Mouse (Mus musculus): ENCODE measurements around the gene 2410137M14Rik. TPM values are rescaled to one million over a fixed set of nuclear protein-coding genes. Genes with fewer than 3 reads are reported as not detected.
A peak's percentile ranks its signal among the peaks of the same experiment; 100 is the strongest.
"Not testable (repeated sequence)": the region's sequence is repeated elsewhere in the genome, so short reads cannot be mapped to it uniquely, and the experiment has no call there.

2410137M14Rik gene
- total and polyA plus RNA-seq, 2 experiments from 2014 or later = 0.36 to 0.38 TPM

DNA sequence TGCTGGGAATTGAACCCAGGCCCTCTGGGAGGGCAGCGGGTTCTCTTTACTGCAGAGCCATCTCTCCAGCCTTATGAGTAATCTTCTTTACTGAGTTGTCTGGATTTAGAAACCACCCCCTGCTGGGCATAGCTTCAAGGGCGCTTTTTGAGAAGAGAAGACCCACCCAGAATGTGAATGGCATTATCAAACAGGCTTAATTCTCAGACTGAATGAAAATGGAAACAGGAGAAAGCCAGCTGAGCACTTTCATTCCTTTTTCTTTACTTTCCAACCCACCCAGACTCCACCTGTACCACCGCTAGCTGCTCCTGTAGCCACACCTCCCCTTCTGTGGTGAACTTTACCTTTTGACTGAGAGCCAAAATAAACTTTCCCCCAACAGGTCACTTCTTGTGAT, 14.4 kb upstream of the 2410137M14Rik start:
- H3K9me3 ChIP-seq (ENCODE audit: low read length) = no peaks in the 10 kb centered on the region
- WGBS = 53% methylated on average over 3 of the region's 3 CpGs
- ATAC-seq = no peak

DNA sequence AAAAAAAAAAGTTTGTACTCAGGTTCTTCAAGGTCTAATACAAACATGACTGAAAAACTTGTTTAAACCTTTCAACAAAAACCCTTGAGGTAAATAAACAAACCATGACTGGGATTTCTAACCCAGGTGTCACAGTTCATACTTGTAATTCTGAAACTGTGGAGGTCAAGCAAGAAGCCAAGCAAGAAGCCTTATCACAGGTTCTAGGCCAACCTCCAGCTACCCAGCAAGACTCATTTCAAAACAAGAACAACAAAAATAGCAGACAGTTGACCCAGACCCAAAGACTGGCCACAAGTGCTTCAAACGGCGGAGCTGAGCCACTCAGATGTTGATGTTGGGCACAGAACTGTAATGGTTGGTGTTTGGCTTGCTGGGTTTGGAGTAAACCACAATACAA, 13.5 kb upstream of the 2410137M14Rik start:
- no peak overlapping the region for H3K27ac ChIP-seq (ENCODE audit: low read depth, low read length)
- ATAC-seq (no peak), DNase-seq (no peak)
- H3K9ac ChIP-seq = no peak overlapping the region
- no peak overlapping the region for H3K4me3 ChIP-seq (ENCODE audit: low read depth, low read length)
- H3K27me3 ChIP-seq (ENCODE audit: insufficient read depth, low read length) = peaks cover under 1% of the 10 kb centered on the region; the same call in 1 of the 2 replicates
- WGBS = 92% methylated on average over 2 of the region's 2 CpGs
- H3K9me3 ChIP-seq (ENCODE audit: low read length) = no peaks in the 10 kb centered on the region
- TF ChIP-seq CTCF (IDR thresholded peaks at IDR 0.05; ENCODE audit: low read depth) = no peak
- no peaks in the 10 kb centered on the region for H3K4me1 ChIP-seq (ENCODE audit: insufficient read depth)
- no peaks in the 10 kb centered on the region for H3K36me3 ChIP-seq (ENCODE audit: insufficient read depth)
- H3K4me2 ChIP-seq (ENCODE audit: low read depth) = no peak overlapping the region

More for the DNA sequence above, 14.4 kb upstream of the 2410137M14Rik start:
- no peak overlapping the region for H3K27ac ChIP-seq (ENCODE audit: low read depth, low read length)
- no peak overlapping the region for H3K9ac ChIP-seq
- no peaks in the 10 kb centered on the region for H3K4me1 ChIP-seq (ENCODE audit: insufficient read depth)
- no peak overlapping the region for H3K4me2 ChIP-seq (ENCODE audit: low read depth)
- H3K36me3 ChIP-seq (ENCODE audit: insufficient read depth) = no peaks in the 10 kb centered on the region
- DNase-seq = no peak
- no peaks in the 10 kb centered on the region; the same call in 1 of the 2 replicates for H3K27me3 ChIP-seq (ENCODE audit: insufficient read depth, low read length)
- no peak for TF ChIP-seq CTCF (IDR thresholded peaks at IDR 0.05; ENCODE audit: low read depth)
- H3K4me3 ChIP-seq (ENCODE audit: low read depth, low read length) = no peak overlapping the region

DNA sequence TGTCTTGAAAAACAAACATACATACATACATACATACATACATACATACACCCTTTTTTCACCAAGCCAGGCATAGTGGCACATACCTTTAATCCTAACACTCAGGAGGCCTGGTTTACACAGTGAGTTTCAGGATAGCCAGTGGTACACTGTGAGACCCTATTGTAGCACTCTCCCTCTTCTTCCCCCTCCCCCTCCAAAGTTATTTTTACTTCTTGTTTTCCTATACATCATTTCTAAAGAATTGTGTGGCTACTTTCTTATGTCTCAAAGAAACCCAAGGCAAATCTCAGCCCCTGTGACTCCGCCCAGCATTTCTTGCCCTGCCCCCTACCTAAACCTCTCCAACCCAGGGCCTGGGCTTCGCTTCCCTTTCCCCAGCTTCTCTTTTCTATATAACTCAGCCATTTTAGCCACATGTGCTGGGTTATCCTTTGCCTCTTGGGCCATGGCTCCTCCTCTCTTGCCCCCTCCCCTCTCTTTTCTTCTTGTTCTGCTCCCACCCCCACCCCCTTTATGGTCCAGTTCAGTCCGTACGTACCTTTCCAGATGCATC, 12.8 kb upstream of the 2410137M14Rik start:
- Histone ChIP-seq H3K4me2 (ENCODE audit: low read depth) (no peak overlapping the region), H3K4me3 (ENCODE audit: low read depth, low read length) (no peak overlapping the region), H3K9ac (no peak overlapping the region), H3K27me3 (ENCODE audit: insufficient read depth, low read length) (peaks cover 8% of the 10 kb centered on the region; the same call in 1 of the 2 replicates), H3K27ac (ENCODE audit: low read depth, low read length) (no peak overlapping the region), H3K4me1 (ENCODE audit: insufficient read depth) (no peaks in the 10 kb centered on the region), H3K36me3 (ENCODE audit: insufficient read depth) (no peaks in the 10 kb centered on the region), H3K9me3 (ENCODE audit: low read length) (no peaks in the 10 kb centered on the region)
- TF ChIP-seq CTCF (IDR thresholded peaks at IDR 0.05; ENCODE audit: low read depth) = no peak
- DNase-seq (no peak), ATAC-seq (no peak)
- WGBS = 88% methylated on average over 4 of the region's 4 CpGs

DNA sequence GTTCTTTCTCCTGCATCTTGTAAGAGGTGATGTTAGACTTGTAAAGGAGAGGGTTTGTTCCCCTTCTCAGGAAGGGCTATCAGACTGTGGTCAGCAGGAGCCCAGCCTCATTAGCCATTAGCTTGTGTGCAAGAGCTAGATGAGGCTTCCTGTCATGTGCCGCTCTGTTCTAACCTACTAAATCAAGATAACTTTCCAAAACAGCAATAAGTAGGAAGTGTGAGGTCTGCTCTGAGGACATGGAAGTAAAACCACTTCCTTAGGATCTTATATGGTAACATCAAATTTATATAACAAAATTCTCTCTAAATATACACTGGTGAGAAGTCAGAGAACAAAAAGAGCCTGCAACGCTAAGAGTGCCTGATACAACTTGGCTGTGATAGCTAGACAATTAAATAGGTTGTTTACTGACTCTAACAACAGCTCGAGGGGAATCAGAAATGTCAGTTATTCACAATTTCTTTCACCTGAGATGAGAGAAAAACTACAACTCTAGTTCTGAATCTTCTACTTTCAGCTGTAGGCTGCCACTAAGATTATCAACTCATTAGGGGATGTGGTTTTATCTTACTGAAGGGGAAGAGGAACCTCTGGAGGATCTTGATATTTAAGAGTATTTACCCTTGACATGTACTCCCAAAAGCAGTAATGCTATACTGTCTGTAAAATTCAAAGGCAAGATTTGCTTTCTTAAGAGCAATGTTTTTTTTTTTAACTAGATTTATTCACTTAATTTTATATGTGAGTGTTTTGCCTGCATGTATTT, 11.5 kb upstream of the 2410137M14Rik start:
- no peaks in the 10 kb centered on the region for H3K4me1 ChIP-seq (ENCODE audit: insufficient read depth)
- DNase-seq (no peak), ATAC-seq (no peak)
- no peak overlapping the region for H3K4me3 ChIP-seq (ENCODE audit: low read depth, low read length)
- TF ChIP-seq CTCF (IDR thresholded peaks at IDR 0.05; ENCODE audit: low read depth) = no peak
- no peak overlapping the region for H3K4me2 ChIP-seq (ENCODE audit: low read depth)
- no peak overlapping the region for H3K9ac ChIP-seq
- H3K9me3 ChIP-seq (ENCODE audit: low read length) = no peaks in the 10 kb centered on the region
- no peaks in the 10 kb centered on the region for H3K36me3 ChIP-seq (ENCODE audit: insufficient read depth)
- 80% methylated on average over 3 of the region's 3 CpGs for WGBS
- H3K27ac ChIP-seq (ENCODE audit: low read depth, low read length) = no peak overlapping the region
- peaks cover 15% of the 10 kb centered on the region; the same call in 1 of the 2 replicates for H3K27me3 ChIP-seq (ENCODE audit: insufficient read depth, low read length)

DNA sequence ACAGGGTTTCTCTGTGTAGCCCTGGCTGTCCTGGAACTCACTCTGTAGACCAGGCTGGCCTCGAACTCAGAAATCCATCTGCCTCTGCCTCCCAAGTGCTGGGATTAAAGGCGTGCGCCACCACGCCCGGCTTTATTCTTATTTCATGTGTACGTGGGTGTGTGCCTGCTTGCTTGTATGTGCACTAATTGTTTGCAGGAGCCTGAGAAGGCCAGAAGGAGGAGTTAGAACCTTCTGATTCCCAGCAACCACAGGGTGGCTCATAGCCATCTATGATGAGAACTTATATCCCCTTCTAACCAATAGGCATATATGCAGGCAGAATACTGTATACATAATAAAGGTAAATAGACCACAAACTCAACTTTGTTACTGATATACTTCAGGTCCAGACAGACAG, 9.6 kb upstream of the 2410137M14Rik start:
- ATAC-seq; H3K27ac ChIP-seq (ENCODE audit: low read depth, low read length); H3K4me2 ChIP-seq (ENCODE audit: low read depth); H3K4me3 ChIP-seq (ENCODE audit: low read depth, low read length); H3K36me3 ChIP-seq (ENCODE audit: insufficient read depth); H3K9me3 ChIP-seq (ENCODE audit: low read length); H3K9ac ChIP-seq; H3K4me1 ChIP-seq (ENCODE audit: insufficient read depth); DNase-seq: not testable (repeated sequence)
- WGBS = 94% methylated on average over 6 of the region's 6 CpGs
- H3K27me3 ChIP-seq (ENCODE audit: insufficient read depth, low read length) = peaks cover 16% of the 10 kb centered on the region; the same call in 1 of the 2 replicates

DNA sequence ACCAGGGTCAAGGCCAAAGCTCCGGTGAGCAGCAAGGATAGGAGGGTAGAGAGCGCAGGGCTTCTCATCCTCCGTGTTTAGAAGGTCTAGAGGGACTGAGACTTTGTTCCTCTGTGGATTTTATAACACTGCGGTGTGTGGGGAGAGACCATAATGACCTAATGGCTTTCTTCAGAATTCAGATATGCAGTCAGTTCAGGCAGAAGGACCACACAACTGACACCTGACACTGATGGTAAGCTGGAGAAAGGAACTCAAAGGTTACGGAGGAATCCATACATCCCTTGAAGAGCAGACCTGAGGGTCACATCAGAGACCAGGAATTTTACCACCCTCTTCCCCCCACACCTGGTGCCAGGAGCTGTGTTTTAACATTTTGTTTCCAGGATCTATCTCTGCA, 8.4 kb upstream of the 2410137M14Rik start, which contains the start of gene H2-M5:
Gene H2-M5, minus strand, starts transcription at position 101 of the 400 bp plus-strand sequence.
- Histone ChIP-seq H3K9ac (no peak within 1 kb of the TSS), H3K4me3 (ENCODE audit: low read depth, low read length) (peak within 1 kb of the TSS; percentile 14; the same call in 1 of the 2 replicates), H3K36me3 (ENCODE audit: insufficient read depth) (no peaks in the 10 kb centered on the region), H3K27ac (ENCODE audit: low read depth, low read length) (no peak within 1 kb of the TSS), H3K9me3 (ENCODE audit: low read length) (no peaks in the 10 kb centered on the region), H3K27me3 (ENCODE audit: insufficient read depth, low read length) (peaks cover 16% of the 10 kb centered on the region; the same call in 1 of the 2 replicates), H3K4me1 (ENCODE audit: insufficient read depth) (no peaks in the 10 kb centered on the region), H3K4me2 (ENCODE audit: low read depth) (no peak within 1 kb of the TSS)
- ATAC-seq (no peak), DNase-seq (no peak)
- 23% methylated on average over 5 of the region's 5 CpGs for WGBS
- no peak for TF ChIP-seq CTCF (IDR thresholded peaks at IDR 0.05; ENCODE audit: low read depth)

DNA sequence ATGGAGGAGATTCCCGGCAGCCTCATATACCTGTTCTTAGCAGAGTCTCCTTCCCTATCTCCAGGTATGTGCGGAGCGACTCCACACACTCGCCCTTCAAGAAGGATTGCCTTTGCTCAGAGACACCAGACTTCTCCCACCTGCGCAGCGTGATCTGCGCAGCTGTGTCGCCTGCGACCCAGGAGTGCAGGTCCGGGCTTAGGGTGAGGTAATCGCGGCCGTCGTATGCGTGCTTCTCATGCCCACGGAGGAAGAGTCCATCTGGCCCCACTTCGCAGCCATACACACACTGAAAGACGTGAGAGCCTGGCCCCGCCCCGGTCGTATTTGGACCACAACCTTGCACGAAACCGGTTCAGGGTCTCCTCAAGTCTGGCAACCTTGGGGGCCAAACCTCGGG, 7.4 kb upstream of the 2410137M14Rik start:
- TF ChIP-seq CTCF (IDR thresholded peaks at IDR 0.05; ENCODE audit: low read depth) = no peak
- H3K4me1 ChIP-seq (ENCODE audit: insufficient read depth) = no peaks in the 10 kb centered on the region
- DNase-seq (no peak), ATAC-seq (0 out of 2 replicates have a peak, but pooled peaks have one; percentile 27)
- H3K4me2 ChIP-seq (ENCODE audit: low read depth) = no peak overlapping the region
- 8% methylated on average over 24 of the region's 24 CpGs for WGBS
- no peaks in the 10 kb centered on the region for H3K36me3 ChIP-seq (ENCODE audit: insufficient read depth)
- H3K27ac ChIP-seq (ENCODE audit: low read depth, low read length) = no peak overlapping the region
- no peak overlapping the region for H3K9ac ChIP-seq
- H3K27me3 ChIP-seq (ENCODE audit: insufficient read depth, low read length) = peaks cover 16% of the 10 kb centered on the region; the same call in 1 of the 2 replicates
- H3K4me3 ChIP-seq (ENCODE audit: low read depth, low read length) = peak overlapping the region; percentile 14; the same call in 1 of the 2 replicates
- no peaks in the 10 kb centered on the region for H3K9me3 ChIP-seq (ENCODE audit: low read length)

Data from forebrain, postnatal 0 days (tissue).